Mouse (Mus musculus) frontal cortex, adult 2 months (tissue): Measurements from ENCODE around the gene Comp. TPM values are rescaled to one million over a fixed set of nuclear protein-coding genes. Genes with fewer than 3 reads are reported as not detected.

Experiments used
- DNase-seq, 2 experiments: peaks; one replicate each; pipeline ENCODE4 v3.0.0; 2022; ENCODE audit warnings: low spot score in 1 of 2; ENCODE audit errors: extremely low spot score in 1 of 2
- polyA plus RNA-seq: library from polyadenylated mRNA; depleted of rRNA; stranded (reverse); fragments of >200 nt; gene quantifications from 2 replicates; pipeline ENCODE4 v1.2.3, GENCODE M21; 2012

Gene Comp
- polyA plus RNA-seq, 1 experiment: 0.26 TPM

GRCm38 (mm10) chr8:70352000-70352384 lies 21.4 kb upstream of the Comp start:
- no peak for DNase-seq

GRCm38 (mm10) chr8:70352657-70353151 lies 20.7 kb upstream of the Comp start:
- no peak for DNase-seq

GRCm38 (mm10) chr8:70353194-70353817 lies 20.1 kb upstream of the Comp start, which contains the start of gene Upf1:
Gene Upf1 (minus strand): TSS chr8:70353278.
- DNase-seq: peak; percentile 95 to 99

- peak; percentile 66 to 73 for DNase-seq
These were observed 19.4 kb upstream of the Comp start for GRCm38 (mm10) chr8:70354004-70354403.

- DNase-seq: no peak
These were observed 17.2 kb upstream of the Comp start for GRCm38 (mm10) chr8:70356111-70356510.

- DNase-seq: no peak
These were observed 13.9 kb upstream of the Comp start for GRCm38 (mm10) chr8:70359411-70359810.

- no peak for DNase-seq
These were observed 12.6 kb upstream of the Comp start for GRCm38 (mm10) chr8:70360769-70361168.

GRCm38 (mm10) chr8:70361484-70362032 lies 11.8 kb upstream of the Comp start:
- DNase-seq: no peak

- no peak for DNase-seq
These were observed 9.3 kb upstream of the Comp start for GRCm38 (mm10) chr8:70364066-70364465.

GRCm38 (mm10) chr8:70366588-70366987 lies 6.8 kb upstream of the Comp start:
- no peak for DNase-seq

- DNase-seq: no peak
These were observed 2.9 kb upstream of the Comp start for GRCm38 (mm10) chr8:70370476-70370875.

- DNase-seq: no peak
These were observed 1.4 kb upstream of the Comp start for GRCm38 (mm10) chr8:70371951-70372350.

- peak in 1 of 2 experiments; percentile 30 for DNase-seq
These were observed 1.1 kb downstream of the Comp start for GRCm38 (mm10) chr8:70374318-70374927.

GRCm38 (mm10) chr8:70375212-70375859 lies 2.0 kb downstream of the Comp start:
- DNase-seq: no peak

- no peak for DNase-seq
These were observed 3.0 kb downstream of the Comp start for GRCm38 (mm10) chr8:70376275-70376741.

GRCm38 (mm10) chr8:70377049-70377448 lies 3.7 kb downstream of the Comp start:
- DNase-seq: no peak

GRCm38 (mm10) chr8:70380069-70380468 lies 6.7 kb downstream of the Comp start:
- DNase-seq: peak in 1 of 2 experiments; percentile 36

GRCm38 (mm10) chr8:70383287-70383686 lies 9.9 kb downstream of the Comp start:
- DNase-seq: peak; percentile 43 to 81

- DNase-seq: no peak
These were observed 16.3 kb downstream of the Comp start for GRCm38 (mm10) chr8:70389678-70390077.

- no peak for DNase-seq
These were observed 19.7 kb downstream of the Comp start for GRCm38 (mm10) chr8:70393087-70393486.

- DNase-seq: no peak
These were observed 21.1 kb downstream of the Comp start for GRCm38 (mm10) chr8:70394269-70394998.
